Mouse (Mus musculus) embryo, embryonic 11.5 days (tissue): Measurements from ENCODE around the gene Pla2g4b.

Experiments used
- DNase-seq: peaks from one replicate; pipeline ENCODE4 v3.0.0-alpha.2; 2012; ENCODE audit warnings: low read depth, low spot score

Pla2g4b gene

GRCm38 (mm10) chr2:120015882-120016281 is 17.3 kb upstream of the Pla2g4b start:
- no peak for DNase-seq

DNA sequence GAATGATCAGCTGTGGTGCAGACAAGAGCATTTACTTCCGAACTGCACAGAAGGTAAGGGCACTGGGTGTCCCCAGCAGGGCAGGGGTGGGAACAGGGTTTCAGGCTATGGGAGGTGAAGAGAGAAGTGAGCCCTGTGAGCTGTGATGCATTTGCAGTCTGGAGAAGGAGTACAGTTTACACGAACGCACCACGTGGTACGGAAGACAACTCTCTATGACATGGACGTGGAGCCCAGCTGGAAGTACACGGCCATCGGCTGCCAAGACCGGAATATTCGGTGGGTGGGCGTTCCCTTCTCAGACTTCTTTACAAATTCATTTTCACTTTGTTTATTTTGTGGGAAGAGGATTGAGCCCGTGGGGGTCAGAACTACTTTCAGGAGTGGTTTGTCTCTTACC is 15.6 kb upstream of the Pla2g4b start:
- no peak for DNase-seq

- DNase-seq = no peak
These were observed 8.9 kb upstream of the Pla2g4b start for GRCm38 (mm10) chr2:120024337-120024736.

DNA sequence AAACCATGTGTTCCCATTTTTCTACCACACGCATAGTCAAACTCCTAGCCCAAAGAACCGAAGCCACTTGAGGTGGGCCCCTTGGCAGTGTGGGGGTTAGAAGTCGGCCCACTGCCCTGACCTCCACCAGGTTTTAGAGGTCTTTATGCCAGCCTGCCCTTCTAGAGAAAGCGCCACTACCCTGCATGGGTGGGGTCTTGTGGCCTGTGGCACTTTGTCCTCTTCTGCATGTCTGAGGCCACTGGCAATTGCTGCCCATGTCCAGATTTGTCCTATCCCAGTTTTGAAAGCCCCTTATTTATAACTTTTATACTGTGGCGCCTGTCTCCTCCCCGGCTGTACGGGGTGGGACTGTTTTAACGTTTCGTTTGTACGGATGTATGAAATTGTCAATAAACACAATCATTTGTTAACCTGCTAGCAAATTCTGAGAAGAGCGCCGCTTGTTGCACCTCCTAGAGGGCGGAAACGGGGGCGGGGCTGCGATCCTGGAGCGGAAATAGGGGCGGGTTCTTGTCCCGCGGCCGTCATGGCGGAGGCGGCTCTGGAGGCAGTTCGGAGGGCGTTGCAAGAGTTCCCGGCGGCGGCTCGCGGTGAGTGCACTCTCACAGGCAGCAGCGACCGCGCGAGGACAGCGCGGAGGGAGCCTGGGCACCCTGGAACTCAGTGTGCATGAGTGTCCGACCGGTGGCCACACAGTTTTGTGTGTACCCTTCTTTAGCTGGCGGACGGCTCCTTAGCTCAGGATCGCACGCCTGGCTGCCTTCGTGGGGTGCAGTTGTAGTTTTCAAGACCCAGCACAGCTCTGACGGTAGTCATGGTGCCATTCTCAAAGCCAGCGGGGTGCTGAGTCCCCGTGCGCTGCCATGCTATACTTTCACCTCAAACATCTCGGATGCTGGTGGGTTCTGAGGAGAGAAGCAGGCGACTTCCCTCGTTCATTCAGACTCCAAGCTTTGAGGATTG is 6.0 kb upstream of the Pla2g4b start, which contains the start of the genes Jmjd7 and Gm28042:
Jmjd7 (plus strand) TSS at position 500 of the 966 bp plus-strand sequence.
Gm28042 (plus strand) TSS at position 510 of the 966 bp plus-strand sequence.
- peak; percentile 79 for DNase-seq

- no peak for DNase-seq
These were observed 5.3 kb upstream of the Pla2g4b start for GRCm38 (mm10) chr2:120027950-120028331.

GRCm38 (mm10) chr2:120030380-120030779 is 2.8 kb upstream of the Pla2g4b start:
- DNase-seq = no peak

DNA sequence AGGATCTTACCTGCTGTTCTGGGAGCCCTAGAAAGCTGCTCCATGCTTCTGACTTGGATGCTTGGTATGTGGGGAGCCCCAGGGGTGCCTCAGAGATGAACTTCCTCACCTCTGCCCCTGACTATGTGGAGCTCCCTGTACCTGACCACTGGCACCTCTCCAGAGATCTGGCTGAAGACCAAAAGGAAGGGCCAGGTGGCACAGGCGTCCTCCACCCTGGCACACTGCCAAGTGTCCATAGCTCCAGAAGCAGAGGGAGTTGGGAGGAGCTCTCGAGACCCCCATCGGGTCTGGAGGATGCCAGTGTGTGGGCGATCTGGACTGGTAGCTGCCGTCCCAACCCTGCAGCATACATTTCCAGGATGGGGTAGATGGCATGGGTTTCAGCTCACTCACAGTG is 509 bp downstream of the Pla2g4b start:
- no peak for DNase-seq

GRCm38 (mm10) chr2:120037744-120038143 is 4.5 kb downstream of the Pla2g4b start:
- no peak for DNase-seq

DNA sequence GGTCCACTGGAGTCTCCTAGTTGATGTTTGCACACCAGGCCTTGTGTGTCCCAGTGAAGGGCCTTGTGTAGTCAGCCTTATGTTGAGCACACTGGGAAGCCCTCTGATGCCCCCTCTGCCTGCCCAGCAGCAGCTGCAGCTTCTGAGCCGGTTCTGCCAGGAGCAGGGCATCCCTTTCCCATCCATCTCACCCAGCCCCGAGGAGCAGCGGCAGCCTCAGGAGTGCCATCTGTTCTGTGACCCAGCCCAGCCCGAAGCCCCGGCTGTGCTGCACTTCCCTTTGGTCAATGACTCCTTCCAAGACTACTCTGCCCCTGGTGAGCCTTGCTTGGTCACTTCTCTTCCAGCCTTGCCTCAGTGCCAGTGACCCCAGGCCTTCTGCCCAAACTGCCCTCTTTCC is 7.8 kb downstream of the Pla2g4b start:
- no peak for DNase-seq

DNA sequence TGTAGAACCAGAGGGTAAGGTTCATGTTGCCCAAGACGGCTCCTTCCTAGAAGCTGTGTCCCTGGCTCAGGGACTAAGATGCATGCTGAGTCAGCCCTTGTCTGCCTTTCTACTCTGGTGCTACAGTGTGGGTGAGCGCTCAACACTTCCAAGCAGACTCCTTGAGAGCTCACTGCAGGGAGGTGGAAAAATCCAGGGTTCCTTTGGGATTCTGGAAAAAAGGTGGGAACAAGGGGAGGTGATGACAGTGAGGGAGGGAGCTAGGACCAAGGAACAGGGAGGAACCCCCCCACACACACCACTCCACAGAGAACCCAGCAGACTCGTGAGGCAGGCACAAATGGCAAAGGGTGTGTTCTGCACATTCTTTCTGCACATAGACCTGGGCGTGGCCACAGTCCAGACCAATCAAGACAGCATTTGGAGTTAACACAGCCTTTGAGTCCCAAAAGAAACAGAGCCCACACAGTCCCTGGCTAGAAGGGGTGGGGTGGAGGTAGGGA is 10.9 kb downstream of the Pla2g4b start:
- DNase-seq = no peak

DNA sequence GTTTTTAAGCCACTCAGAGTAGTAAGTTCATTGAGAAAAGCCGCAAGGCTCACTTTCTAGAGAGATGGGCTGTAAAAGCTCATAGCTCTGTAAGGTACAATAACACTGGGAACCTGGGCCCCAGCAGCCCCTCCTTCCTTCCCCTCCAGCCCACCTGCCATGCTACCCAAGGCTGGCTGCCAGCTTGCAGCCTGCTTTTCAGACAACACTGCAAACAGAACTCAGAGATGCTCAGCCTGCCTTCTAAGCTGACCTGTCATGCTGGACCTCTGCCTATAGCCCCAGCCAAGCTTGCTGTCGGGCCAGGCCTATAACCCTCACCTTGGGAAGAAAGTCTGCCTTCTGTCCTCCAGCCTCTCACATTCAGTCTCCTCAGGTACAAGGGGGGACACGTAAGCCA is 11.5 kb downstream of the Pla2g4b start:
- DNase-seq = no peak

- DNase-seq = no peak
These were observed 13.5 kb downstream of the Pla2g4b start for GRCm38 (mm10) chr2:120046486-120047310.

DNA sequence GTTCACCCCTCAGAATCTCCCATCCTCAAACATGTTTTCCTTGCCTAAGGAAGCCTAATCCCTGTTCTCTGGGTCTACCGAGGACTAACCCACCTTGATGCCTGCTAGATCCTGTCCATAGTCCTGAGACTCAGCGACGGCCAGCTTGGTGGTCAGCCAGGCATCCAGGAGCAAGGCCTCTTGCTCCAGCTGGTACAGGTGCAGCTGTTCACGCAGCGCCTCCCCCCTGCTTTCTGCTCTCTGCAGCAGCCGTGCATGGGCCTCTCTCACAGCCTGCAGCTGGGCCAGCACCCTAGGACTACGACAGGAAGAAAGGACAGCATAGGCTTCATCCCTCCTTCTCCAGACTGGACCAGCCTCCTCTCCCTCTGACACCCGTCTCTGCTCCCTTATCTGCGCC is 15.0 kb downstream of the Pla2g4b start:
- no peak for DNase-seq

DNA sequence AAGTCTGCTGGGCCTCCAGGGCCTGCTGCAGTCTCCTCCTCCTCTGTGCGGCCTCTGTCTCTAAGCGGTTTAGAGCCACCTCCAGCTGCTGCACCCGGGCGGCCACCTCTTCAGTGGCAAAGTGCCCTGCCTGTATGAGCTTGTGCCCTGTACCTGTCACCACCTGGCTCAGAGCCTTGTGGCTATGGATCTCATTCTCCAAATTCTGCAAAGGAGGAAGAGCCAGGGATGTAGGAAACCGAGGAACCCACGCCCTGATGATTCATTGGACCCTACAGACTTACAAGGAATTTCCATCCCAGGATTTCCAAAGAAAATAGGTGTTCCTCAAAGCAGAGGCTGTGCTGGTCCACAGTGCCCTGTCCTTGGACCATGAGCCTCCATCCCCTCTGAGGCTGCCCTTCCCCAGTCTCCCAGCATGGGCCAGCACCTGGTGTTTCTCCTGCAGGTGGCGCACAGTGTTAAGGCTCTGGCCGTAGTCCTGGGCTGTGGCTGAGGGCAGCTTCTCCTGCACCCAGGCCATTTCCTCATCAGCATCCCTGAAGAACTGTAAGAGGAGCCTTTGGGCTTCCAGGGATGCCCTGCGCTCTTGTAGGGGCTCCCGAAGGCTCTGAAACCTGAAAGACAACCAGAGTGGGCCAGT is 16.5 kb downstream of the Pla2g4b start:
- no peak for DNase-seq

DNA sequence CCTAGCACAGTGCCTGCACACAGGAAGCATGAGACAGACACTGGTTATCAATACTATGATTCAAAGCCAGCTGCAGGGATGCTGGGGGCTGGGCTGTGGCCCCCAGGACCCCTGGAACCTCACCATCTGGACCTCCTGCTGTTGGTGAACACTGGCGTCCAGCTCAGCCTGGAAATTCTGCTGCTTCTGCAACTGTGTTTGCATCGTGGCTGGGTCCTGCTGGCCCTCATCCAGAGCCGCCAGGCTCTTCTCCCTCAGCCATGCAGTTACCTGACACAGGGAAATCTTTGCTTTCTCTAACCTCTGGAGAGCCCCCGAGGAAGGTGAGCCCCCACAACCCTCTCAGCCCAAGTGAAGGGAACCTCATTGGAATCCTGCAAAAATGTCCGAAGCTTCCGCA is 18.2 kb downstream of the Pla2g4b start:
- DNase-seq = no peak

DNA sequence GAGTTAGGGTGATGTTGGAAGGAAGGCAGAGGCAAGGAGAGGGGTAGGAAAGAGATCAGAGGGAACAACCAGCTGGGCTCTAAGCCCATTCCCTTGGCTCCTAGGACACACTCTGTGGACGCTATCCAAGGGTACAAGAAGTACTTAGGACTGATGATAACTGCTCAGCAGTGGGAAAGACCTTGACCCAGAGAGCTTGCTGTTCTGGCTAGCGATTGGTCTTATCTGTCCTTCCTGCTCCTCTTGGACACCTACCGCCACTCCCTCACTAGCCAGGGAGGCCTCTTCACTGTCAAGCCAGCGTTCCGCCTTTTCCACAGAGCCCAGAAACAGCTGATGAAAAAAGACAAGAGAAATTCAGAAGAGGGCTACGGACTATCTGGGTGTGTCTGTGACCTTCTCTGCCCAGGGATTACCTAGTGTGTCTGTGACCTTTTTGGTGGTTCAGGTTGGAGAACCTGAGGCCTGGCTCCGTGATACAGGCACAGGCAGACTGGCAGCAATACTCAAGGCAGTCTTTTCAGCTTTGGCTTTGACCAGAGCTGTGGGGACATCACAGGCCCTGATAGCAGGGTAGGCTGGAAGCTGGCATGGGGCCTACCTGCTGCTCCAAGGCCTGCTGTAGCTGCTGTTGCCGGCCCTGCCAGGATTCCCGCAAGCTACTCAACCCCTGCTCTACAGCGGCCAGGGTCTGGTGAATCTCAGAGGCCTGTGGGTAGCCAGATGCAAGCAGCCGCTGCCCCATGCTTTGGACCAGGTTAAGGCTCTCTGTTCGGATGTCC is 21.7 kb downstream of the Pla2g4b start:
- DNase-seq = no peak

DNA sequence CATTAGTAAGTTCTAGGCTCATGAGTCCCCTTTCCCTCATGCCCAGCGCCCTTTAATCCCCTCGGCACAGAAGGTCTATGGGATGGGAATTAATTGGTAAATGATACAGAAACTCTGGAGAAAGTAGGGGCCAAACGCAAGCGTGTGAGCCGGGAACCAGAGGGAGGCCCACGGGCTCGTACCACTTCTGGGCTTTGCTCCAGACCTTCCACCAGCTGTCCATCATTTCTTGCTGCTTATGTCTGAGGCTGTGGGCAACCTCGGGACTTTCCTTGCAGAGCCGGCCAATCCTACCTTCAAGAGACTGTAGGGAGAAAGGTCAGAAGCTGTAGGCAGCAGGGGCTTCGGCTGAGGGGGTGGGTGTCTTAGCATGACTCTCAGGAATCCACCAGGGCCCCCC is 22.7 kb downstream of the Pla2g4b start:
- no peak for DNase-seq

DNA sequence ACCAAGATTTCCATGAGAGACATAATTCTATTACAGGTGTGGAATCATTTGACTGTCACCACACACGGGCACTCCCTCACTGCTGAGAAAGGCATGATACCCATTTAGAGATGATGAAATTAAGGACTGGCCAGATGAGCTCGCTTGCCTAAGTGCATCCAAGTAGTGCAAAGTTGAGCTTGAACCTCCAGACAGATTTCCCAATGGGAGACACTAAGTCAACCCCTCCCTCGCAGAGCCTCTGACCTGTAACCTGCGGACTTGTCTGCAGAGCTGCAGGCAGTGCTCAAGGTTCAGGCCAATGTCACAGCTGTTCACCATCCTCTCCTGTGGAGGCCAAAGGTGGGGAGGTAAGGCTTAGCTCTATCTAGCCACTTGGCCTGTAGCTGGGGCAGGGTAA is 25.6 kb downstream of the Pla2g4b start:
- no peak for DNase-seq

GRCm38 (mm10) chr2:120059466-120059865 is 26.2 kb downstream of the Pla2g4b start:
- DNase-seq = no peak

GRCm38 (mm10) chr2:120060190-120060589 is 27.0 kb downstream of the Pla2g4b start:
- DNase-seq = no peak

DNA sequence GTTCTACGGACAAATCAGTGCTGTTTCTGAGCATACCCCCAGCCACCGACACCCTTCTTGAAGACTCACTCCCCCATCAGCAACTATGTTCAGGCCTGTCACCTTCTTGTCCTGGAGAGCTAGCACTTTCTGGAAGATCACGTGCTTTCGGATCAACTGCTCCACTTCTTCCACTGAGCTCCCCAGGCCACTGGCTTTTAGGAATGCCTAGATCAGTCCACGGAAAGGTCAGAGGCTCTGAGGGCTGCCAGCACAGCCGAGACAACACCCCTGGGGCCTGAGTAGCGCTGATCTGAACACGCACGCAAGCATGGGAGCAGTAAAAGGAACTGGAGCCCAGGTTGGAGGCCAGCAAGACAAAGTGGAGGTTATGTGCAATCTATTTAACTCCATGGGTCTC is 27.4 kb downstream of the Pla2g4b start:
- DNase-seq = no peak
